Mouse (Mus musculus): ENCODE measurements at regions not wholly inside any gene's neighbourhood (a gene's known extent, or its start where the extent isn't known, plus 50 kb on each side); places are given as distances from the start of the nearest gene placed in this dataset.

DNA sequence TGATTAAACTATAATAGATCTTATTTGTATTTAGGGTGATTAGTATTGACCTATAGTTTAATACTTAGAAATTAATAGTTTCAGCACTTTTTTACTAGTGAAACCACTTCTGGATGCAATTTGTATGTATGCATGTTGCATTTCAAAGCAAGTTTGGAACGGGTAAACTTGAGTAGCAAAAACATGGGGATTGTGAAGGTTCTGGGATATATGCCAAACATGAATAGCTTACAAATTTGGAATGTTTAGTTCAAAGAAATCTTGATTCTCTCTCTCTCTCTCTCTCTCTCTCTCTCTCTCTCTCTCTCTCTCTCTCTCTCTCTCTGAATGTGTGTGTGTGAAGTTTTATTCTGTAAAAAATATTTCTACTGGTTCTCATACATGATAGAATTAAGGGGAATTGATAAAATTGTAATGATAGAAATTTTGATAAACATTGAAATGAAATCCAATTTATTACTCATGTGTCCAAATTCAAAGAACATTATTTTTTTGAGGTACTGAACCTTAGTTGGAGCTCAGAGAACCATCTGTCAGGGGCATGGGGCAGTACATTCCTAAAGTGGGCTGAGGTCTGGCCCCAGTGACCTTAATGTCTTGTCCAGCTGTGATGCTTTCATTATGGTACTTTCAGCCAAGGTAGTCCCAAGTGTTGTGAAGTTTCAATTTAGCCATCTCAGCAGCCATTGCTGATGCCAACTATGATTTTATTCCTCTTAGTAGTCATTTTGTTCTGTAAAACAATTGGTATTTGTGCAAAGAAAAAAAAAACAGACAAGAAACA lies 93.7 kb downstream of the Trim52 start:
- no peak for TF ChIP-seq GABPA (IDR thresholded peaks at IDR 0.05; ENCODE audit: low read depth, low read length)
- TF ChIP-seq EP300 (IDR thresholded peaks at IDR 0.05; ENCODE audit: low read depth in 1 of 2, low read length in 2 of 2): no peak
- TF ChIP-seq TAL1 (IDR thresholded peaks at IDR 0.05; ENCODE audit: low read length): no peak
- TF ChIP-seq CTCF (IDR thresholded peaks at IDR 0.05 in 2 of 3, conservative IDR thresholded peaks at IDR 0.05 in 1 of 3; ENCODE audit: control insufficient read depth in 1 of 3, insufficient read depth in 1 of 3, low read depth in 2 of 3, low read length in 3 of 3, poor library complexity in 1 of 3, severe bottlenecking in 1 of 3): no peak
- no peak for TF ChIP-seq SMC3 (IDR thresholded peaks at IDR 0.05; ENCODE audit: low read depth, low read length)
- no peak for TF ChIP-seq MEF2A (IDR thresholded peaks at IDR 0.05; ENCODE audit: extremely low read depth, insufficient replicate concordance, low read depth, low read length, poor library complexity, severe bottlenecking)
- TF ChIP-seq MAZ (IDR thresholded peaks at IDR 0.05; ENCODE audit: low read depth, low read length): no peak
- TF ChIP-seq HCFC1 (IDR thresholded peaks at IDR 0.05; ENCODE audit: low read depth, low read length): no peak
- no peak for TF ChIP-seq POLR2AphosphoS2 (IDR thresholded peaks at IDR 0.05; ENCODE audit: low read length)
- TF ChIP-seq ZC3H11A (IDR thresholded peaks at IDR 0.05; ENCODE audit: low read depth, low read length): no peak
- no peak for TF ChIP-seq ZMIZ1 (IDR thresholded peaks at IDR 0.05; ENCODE audit: low read depth, low read length)
- no peak for TF ChIP-seq TCF12 (IDR thresholded peaks at IDR 0.05; ENCODE audit: low read depth, low read length)

Data from MEL (cell line).